Mouse (Mus musculus) megakaryocyte-erythroid progenitor cell, adult 5-6 weeks (primary cell): Measurements from ENCODE around the gene Olfr648. TPM values are rescaled to one million over a fixed set of nuclear protein-coding genes. Genes with fewer than 3 reads are reported as not detected.

ENCODE experiments used
- ATAC-seq: replicated peaks from 2 replicates; pipeline ENCODE4 v1.8.0; 2016; ENCODE audit warnings: mild to moderate bottlenecking, inconsistent platforms; ENCODE audit not compliant: severe bottlenecking, poor library complexity, low FRiP score, low TSS enrichment
- total RNA-seq, 2 experiments: library from RNA; stranded (forward) in 1 of 2; stranded (reverse) in 1 of 2; fragments of 200-1000, 215-1000 nt in 1 of 2; fragments of >200 nt in 1 of 2; fragmentation: Nextera tagmentation in 1 of 2; gene quantifications; 2 replicates each; pipeline ENCODE4 v1.2.3; 2014 to 2017

The Olfr648 gene
- total RNA-seq (2014; fragmentation: Nextera tagmentation): 0.92 TPM in 1 of 2 replicates, not detected in the other
- not detected in 2 replicates for total RNA-seq (2017)

DNA sequence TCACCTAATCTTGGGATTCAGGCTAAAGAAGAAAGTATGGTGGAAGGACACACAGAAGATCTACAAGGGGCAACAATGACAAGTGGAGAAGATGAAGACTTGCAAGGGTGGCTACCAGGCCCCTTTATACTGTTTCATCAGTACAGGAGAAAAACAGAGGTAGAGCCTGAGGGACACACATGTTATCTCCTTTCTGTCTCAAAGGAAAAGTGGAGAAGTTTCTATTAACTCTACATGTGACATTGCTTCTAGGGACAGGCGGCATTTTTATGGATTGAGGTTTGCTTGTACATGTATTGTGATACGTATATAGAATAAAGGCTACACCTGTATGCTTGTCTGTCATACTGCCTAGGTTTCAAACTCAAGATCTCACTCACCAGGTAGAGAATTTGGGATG, at the start of gene Olfr648:
Gene Olfr648, minus strand, starts transcription at position 101 of the 400 bp plus-strand sequence.
- no peak for ATAC-seq

DNA sequence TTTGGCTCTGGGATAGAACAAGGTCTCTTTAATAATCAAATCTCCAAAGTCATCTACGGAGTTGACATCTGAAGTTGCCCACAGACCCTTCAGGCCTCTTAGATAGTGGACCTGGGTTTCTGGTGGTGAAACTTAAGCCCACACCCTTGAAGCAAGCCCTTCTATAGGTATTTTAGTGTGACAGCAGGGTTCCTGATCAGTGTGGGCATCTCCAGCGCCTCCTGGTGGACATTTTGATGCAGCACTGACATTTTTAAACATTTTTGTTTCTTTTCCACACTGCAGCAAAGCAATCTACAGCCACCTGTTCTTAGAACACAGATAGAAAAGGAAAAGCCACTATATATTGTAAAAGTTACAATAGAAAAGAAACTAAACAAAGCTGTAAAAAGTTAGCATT, 48.0 kb upstream of the Olfr648 start:
- ATAC-seq: peak; percentile 91

DNA sequence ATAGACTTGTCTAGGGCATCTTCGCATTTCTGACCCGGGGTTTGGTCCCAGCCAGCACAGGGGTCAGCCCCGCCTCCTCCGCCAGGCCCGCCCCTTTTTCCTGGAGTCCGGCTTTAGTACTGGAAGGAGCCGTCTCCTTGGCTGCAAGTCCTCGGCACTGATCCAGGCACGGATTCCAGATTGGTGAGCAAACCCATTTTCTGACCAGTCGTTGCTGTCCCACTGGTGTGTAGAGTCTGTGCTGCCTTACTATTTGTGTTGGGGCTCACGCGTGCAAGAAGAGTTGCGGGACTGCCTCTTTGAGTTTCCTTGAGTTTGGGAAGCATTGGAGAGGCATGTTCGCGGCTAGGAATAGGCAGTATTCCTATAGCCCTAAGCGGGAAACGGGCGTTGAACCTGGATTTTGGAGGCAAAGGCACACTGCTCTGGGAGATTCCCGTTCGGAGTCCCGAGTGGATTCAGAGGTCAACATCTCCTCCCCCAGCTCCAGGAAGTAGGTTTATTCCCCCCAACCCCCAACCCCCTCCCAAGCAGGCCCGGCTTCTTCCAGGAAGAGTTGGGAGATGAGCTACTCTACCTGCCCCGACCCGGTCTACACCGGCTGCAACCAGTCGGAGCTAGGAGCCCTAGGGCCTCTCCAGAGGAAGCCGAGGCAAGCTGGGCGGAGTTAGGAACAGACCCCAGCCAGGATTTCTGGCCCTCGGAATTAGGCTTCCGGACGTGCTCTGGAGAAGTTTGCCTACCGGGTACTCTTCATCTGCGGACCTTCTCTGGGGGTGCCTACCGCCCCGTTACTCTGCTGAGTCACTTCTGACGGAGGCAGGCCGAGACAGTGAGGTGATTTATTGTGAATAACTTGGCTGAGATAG, 35.7 kb upstream of the Olfr648 start, which contains the start of gene Trim6:
Gene Trim6, plus strand, starts transcription at position 93 of the 869 bp plus-strand sequence.
- ATAC-seq: peak; percentile 86

DNA sequence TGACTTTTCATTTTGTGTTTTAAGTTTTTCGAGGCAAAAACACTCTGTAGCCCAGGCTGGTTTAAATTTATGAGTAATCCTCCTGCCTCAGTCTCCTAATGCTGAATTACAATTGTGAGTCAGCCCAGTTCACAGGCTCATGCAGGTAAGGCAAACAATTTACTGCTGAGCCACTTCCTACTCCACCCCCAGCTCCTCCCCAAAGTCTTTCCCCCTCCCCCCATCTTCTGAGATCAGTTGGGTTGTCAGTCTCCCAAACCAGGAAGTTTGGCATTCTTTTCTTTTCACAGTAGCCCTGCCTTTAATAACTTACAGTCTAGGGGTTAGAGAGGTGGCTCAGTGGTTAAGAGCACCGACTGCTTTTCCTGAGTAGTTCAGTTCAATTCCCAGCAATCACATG, 34.7 kb upstream of the Olfr648 start:
- no peak; the same call in 1 of the 2 replicates for ATAC-seq

DNA sequence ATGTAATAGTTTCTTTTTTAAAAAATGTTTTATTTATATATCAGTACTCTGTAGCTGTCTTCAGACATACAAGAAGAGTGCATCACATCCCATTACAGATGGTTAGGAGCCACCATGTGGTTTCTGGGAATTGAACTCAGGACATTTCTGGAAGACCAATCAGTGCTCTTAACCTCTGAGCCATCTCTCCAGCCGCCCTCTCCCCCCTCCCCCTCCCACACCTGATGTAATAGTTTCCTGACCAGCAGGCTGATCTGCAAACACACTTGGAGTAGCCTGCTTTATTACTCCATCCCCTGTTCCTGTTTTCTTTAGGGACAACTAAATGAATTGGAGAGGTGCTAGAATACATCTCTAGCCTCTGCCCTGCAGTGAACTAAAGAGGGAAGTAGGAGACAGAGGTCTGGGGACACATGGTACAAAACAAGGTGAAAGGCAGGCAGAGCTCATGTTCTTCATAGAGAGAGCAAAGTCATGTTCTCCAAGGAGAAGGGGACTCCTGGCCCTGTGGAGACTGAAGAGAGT, 32.9 kb upstream of the Olfr648 start:
- no peak for ATAC-seq

DNA sequence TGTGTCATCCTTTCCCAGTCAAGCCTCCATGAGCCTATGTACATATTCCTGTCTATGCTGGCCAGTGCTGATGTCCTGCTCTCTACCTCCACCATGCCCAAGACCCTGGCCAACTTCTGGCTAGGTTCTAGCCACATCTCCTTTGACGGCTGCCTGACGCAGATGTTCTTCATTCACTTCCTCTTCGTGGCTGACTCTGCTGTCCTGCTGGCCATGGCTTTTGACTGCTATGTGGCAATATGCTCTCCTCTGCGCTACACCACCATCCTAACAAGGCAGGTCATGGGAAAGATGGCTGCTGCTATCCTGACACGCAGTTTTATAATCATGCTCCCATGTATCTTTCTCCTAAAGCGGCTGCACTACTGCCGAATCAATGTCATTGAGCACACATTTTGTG, 23.0 kb upstream of the Olfr648 start:
- ATAC-seq: 0 out of 2 replicates have a peak, but pooled peaks have one; percentile 18

DNA sequence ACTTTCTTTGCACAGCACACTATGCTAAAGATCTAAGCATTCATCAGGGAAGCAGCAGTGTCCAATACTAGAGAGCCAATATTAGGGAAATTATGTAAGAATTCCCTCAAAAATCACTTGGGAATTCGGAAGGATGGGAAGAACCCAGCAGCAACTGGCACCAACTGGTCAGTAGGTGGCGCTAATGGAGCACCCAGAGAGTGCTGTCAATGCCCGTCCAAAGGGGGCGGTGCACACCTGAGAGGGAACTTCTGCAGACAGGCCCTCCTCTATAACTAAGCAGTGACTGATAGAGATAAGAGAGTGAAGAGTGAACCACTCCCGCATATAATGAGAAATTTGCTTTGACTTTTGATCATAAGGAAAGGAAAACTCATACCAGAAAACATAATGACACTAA, 16.6 kb upstream of the Olfr648 start:
- ATAC-seq: peak; percentile 96

DNA sequence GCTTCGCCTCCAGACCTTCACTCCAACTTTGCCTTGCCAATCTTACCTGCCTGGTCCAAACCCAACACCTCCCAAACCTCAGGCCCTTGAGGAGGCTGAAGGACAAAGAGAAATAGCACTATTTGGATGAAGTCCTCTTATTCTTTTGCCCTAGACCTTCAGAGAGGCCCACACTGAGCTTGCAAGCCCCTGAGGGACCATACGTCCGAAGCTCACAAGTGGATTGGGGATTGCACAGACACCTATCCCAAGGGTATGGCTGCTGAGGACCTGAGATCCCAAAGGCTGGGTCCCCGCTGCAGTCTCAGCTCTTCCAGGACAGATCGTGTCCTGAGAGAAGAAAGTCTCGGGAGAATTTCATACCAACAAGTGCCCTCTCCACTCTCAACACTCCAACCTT, 12.7 kb upstream of the Olfr648 start, which contains the start of gene Olfr649:
Gene Olfr649, minus strand, starts transcription at position 101 of the 400 bp plus-strand sequence.
- ATAC-seq: no peak

DNA sequence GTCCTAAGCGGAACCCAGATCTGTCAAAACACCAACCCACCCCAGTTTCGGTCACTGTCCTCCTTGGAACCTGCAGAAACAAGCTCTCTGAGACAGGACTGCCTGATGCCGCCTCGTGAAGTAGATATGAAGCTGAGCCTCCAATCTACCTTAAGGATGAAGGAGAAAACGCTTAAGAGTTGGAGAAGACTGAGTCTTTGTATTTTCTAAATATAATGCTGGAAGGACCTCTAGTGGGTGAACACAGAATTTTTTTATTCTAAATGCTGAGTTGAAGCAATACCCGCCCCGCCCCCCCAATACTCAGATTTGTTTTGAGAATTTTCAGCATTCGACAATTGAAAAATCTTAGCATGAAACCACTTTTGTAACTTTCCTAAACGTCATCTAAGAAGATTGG, 8.1 kb upstream of the Olfr648 start:
- ATAC-seq: no peak; the same call in 1 of the 2 replicates

DNA sequence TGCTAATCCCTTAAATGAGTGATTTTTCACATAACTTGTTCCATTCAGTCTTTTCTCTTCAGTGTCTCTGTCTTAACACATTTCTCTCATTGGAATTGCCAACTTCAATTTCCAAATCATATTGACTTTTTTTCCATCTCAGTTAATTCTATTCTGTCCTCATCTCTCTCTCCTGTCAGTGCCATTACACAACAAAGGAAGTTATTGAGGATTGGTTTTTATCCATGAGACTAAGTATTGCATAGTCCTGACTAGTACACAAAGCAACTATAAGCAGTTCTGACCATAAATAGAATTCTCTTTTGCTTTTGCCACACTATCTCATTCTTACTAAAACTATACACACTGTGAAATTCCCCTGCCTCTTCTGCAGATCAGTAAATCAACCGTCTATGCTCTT, 4.1 kb downstream of the Olfr648 start:
- ATAC-seq: no peak

DNA sequence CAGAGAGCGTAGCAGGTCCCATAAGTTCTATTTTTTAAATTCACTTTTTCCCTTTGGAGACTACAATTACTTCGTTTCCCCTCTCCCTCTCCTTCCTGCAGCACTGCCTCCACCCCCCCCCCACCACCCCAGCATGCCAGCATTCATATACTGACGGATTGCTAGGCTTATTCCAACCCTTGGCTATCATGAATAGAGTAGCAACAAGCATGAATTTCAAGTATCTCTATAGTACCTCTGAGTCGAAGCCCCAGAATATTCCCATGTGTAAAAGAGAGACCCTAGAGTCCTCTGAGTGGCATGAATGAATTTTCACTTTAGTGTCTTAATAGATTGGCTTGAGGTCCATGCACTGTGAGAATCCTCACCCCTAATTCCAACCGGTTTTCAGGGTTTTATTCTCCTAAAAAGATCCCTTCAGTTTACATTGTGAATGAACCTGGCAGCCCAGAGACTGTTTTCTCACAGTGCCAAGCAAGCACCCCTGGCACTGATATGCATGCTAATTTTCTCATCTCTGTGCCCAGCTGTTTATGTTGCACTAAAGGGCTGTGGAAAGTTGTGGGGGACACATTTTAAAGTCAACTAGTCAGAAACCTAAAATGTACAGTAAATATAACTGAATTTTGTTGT, 4.7 kb downstream of the Olfr648 start:
- no peak for ATAC-seq

DNA sequence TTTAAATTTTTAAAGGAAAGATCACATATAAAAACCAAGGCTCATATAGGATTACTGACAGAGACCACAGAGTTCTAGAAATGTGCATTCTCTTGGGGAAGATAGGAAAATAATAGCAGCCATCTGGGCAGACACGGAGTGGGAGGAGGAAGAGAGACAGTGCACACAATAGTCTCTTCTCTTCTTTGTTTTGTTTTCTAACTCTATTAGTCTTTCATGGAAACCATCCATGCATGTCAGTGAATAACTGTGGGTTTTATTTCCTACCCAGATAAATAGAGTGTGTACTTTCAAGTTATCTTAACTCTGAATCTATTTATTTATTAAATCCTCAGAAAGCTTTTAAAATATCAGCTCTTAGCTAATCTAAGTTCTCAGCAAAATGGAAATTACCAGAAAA, 8.1 kb downstream of the Olfr648 start:
- no peak for ATAC-seq

DNA sequence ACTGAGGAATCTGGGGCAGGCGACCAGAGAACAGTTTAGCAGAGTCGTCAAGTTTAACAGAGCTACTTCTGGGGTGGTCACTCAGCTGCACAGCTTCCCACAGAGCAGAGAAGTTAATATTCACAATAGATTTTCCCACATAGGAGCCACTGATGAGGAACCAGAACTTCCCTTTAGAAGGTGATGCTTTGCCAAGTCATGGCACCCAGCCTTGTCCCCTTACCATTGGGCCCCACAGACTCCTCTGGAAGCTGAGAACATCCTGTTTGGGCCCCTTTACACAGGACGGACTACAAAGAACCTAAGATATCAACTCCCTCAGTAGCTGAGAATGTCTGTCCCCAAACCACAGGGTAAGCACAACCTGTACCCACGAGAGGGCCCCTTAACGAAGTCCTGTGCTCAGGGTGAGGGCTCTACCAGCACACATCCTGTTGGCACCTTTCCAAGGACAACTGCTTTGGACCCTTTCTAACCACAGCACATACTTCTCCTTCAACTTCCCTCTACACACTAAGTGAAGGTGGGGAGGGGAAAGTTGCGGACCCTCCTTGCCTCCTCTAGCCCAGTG, 13.5 kb downstream of the Olfr648 start:
- peak; percentile 63 for ATAC-seq

DNA sequence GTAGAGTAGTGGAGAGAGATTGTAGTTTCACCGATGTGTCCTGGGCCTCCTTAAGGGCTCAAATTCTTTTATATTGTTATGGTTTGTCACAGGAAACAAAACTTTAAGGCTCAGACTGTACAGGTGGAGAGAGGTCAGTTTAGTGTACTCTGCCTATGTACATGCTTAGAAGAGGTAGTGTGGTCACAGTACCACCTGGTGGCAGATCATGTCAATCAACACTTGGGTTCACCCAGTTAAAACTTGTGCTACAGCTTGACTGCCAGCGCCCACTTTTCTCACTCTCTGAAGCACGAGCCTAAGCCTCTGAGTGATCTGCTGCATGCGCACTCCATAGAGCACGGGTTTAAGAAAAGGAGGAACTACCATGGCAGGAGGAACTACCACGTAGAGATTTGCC, 16.1 kb downstream of the Olfr648 start:
- ATAC-seq: peak; percentile 55

DNA sequence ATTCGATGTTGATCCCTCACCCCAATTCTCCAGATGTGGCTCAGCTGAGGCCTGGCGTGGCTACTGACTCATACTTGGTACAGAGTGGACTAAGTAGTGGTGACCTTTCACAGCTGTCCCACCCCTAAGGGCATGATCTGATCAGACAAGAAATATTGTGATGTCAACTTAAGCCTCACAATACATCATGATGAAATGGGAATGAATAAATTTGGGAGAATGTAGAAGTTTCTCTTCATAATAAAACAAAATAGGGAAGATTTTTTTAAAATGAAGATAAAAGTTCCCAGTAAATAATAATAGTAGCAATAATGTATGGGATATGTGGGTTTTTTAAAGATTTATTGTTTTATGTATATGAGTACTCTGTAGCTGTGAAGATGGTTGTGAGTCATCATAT, 32.7 kb downstream of the Olfr648 start, which contains the start of gene Ubqlnl:
Gene Ubqlnl, minus strand, starts transcription at position 101 of the 400 bp plus-strand sequence.
- ATAC-seq: no peak

DNA sequence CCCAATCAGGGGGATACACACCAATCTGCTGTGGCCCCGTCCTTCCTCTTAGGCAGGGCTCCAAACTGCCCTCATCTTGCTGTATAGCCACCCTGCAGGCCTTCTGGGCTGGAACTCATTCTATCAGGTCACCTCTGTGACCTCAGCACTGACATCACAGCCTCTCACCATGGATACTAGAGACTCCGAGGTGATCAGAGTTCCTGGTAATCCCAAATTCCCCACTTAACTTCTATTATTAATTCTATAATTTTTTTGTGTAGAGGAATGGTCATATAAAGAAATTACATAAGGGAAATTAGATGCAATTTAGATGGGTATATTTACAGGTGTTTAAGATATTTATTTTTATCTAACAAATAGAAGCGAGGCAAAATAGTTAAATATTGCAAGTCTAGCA, 40.0 kb downstream of the Olfr648 start, which contains the start of gene Ubqln3:
Gene Ubqln3, minus strand, starts transcription at position 101 of the 400 bp plus-strand sequence.
- ATAC-seq: no peak

DNA sequence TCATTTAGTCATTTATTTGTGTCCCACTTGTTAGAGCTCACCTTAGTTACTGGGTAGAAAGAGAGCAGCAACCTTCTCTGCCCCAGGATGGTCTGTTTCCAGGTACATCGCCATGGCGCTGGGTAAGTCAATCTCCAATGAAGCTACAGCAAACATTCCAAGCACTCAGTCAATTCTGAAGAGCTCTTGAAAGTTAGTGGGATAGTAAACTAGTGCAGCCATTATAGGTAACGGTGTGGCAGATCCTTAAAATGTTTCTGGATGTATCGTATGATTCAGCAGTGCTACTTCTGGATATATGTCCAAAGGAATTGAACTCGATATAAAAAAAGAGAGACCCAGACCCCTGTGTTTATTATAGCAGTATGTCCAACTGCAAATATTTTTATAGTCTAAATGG, 45.9 kb downstream of the Olfr648 start, which contains the start of gene Olfr643:
Gene Olfr643, minus strand, starts transcription at position 101 of the 400 bp plus-strand sequence.
- no peak for ATAC-seq

DNA sequence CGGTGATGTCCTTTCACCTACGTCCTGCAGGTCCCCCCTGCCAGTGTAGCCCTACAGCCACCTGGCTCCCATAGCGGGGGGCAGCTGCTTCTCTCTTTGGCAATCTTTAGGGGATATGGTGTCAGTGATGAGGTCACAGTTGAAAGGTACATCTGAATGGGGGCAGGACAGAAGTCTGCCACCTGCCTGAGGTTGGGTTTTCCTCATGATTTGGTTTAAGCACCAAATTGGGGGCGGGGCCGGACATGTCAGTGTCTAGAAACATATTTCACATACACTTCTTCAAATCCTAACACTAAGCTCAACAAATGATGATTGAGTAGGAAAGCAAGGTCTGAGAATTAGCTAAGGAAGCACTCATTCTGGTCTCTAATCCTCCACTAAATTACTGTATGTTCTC, 53.5 kb downstream of the Olfr648 start, which contains the start of gene Ubqln5:
Gene Ubqln5, minus strand, starts transcription at position 101 of the 400 bp plus-strand sequence.
- no peak for ATAC-seq
